Mouse (Mus musculus) neural tube, embryonic 15.5 days (tissue): Measurements from ENCODE around the gene Ugcg. TPM values are rescaled to one million over a fixed set of nuclear protein-coding genes. Genes with fewer than 3 reads are reported as not detected.
"Not testable (repeated sequence)": the region's sequence is repeated elsewhere in the genome, so short reads cannot be mapped to it uniquely, and the experiment has no call there.

ENCODE experiments used
- ATAC-seq: fragments of 200-750 bp; cut with Nextera tagmentation; 2 replicates; pipeline ENCODE4 v1.8.0; 2017; ENCODE audit warnings: mild to moderate bottlenecking, moderate TSS enrichment, moderate library complexity; ENCODE audit not compliant: low FRiP score
- H3K27ac ChIP-seq: fragments of 300-500 bp; sonication (generic); replicated peaks from 2 replicates; pipeline ENCODE4 v1.5.1; 2015; ENCODE audit warnings: mild to moderate bottlenecking, inconsistent platforms
- H3K27me3 ChIP-seq: fragments of 300-500 bp; sonication (generic); replicated peaks from 2 replicates; pipeline ENCODE4 v1.6.1; 2015; ENCODE audit warnings: inconsistent platforms
- H3K36me3 ChIP-seq: fragments of 300-500 bp; sonication (generic); 2 replicates; pipeline ENCODE4 v1.6.1; 2015; ENCODE audit warnings: inconsistent platforms
- H3K4me1 ChIP-seq: fragments of 300-500 bp; sonication (generic); 2 replicates; pipeline ENCODE4 v1.6.1; 2015; ENCODE audit warnings: inconsistent platforms
- H3K4me2 ChIP-seq: fragments of 300-500 bp; sonication (generic); 2 replicates; pipeline ENCODE4 v1.6.1; 2015; ENCODE audit warnings: inconsistent platforms, mild to moderate bottlenecking, moderate library complexity
- H3K4me3 ChIP-seq: fragments of 300-500 bp; sonication (generic); replicated peaks from 2 replicates; pipeline ENCODE4 v1.5.1; 2015; ENCODE audit warnings: mild to moderate bottlenecking, inconsistent platforms
- H3K9ac ChIP-seq: fragments of 300-500 bp; sonication (generic); replicated peaks from 2 replicates; pipeline ENCODE4 v1.6.1; 2015; ENCODE audit warnings: mild to moderate bottlenecking, inconsistent platforms
- H3K9me3 ChIP-seq: fragments of 300-500 bp; sonication (generic); replicated peaks from 2 replicates; pipeline ENCODE4 v1.6.1; 2016; ENCODE audit warnings: inconsistent platforms
- WGBS: fragments of 180-500 bp; shearing (Covaris S2); methylation state at CpG from one replicate; pipeline ENCODE4 v1.1.7; 2015; ENCODE audit warnings: mixed read lengths; 5-methylcytosine and 5-hydroxymethylcytosine counted together
- polyA plus RNA-seq: library from polyadenylated mRNA; unstranded; fragments of >200 nt; fragmentation: Nextera tagmentation; extraction: Ambion mirVana; gene quantifications from 2 replicates; pipeline ENCODE4 v1.2.1, GENCODE M21; 2015

Ugcg gene
- polyA plus RNA-seq, 1 experiment from 2014 or later, result 16.7 TPM

- 77% methylated on average over 1 of the region's 1 CpGs for WGBS
- no peaks in the 10 kb centered on the region for H3K9me3 ChIP-seq
- H3K27ac ChIP-seq, result no peak overlapping the region
- H3K4me2 ChIP-seq, result no peak overlapping the region
- H3K4me1 ChIP-seq, result no peaks in the 10 kb centered on the region
- H3K27me3 ChIP-seq, result no peaks in the 10 kb centered on the region
- no peak overlapping the region for H3K9ac ChIP-seq
- no peak overlapping the region for H3K4me3 ChIP-seq
- no peak for ATAC-seq
- H3K36me3 ChIP-seq, result no peaks in the 10 kb centered on the region
Observed at GRCm38 (mm10) chr4:59247545-59247944, 58.5 kb downstream of the Ugcg start.

- H3K9ac ChIP-seq, result no peak overlapping the region
- H3K27me3 ChIP-seq, result no peaks in the 10 kb centered on the region
- no peaks in the 10 kb centered on the region for H3K9me3 ChIP-seq
- no peaks in the 10 kb centered on the region for H3K4me1 ChIP-seq
- no peak overlapping the region for H3K4me3 ChIP-seq
- H3K36me3 ChIP-seq, result no peaks in the 10 kb centered on the region
- H3K4me2 ChIP-seq, result no peak overlapping the region
- no peak for ATAC-seq
- no peak overlapping the region for H3K27ac ChIP-seq
Observed at GRCm38 (mm10) chr4:59248035-59248434, 59.0 kb downstream of the Ugcg start.

- 91% methylated on average over 6 of the region's 6 CpGs for WGBS
- Histone ChIP-seq H3K27ac (no peak overlapping the region), H3K4me1 (no peaks in the 10 kb centered on the region), H3K4me2 (no peak overlapping the region), H3K4me3 (no peak overlapping the region), H3K9ac (no peak overlapping the region), H3K27me3 (no peaks in the 10 kb centered on the region), H3K9me3 (no peaks in the 10 kb centered on the region), H3K36me3 (no peaks in the 10 kb centered on the region)
- no peak for ATAC-seq
Observed at GRCm38 (mm10) chr4:59252386-59253054, 63.5 kb downstream of the Ugcg start.

GRCm38 (mm10) chr4:59253055-59253434 is 64.0 kb downstream of the Ugcg start:
- ATAC-seq, result no peak
- H3K9ac ChIP-seq, result no peak overlapping the region
- 86% methylated on average over 5 of the region's 5 CpGs for WGBS
- H3K9me3 ChIP-seq, result no peaks in the 10 kb centered on the region
- H3K27me3 ChIP-seq, result no peaks in the 10 kb centered on the region
- no peak overlapping the region for H3K27ac ChIP-seq
- H3K4me1 ChIP-seq, result no peaks in the 10 kb centered on the region
- no peak overlapping the region for H3K4me3 ChIP-seq
- no peaks in the 10 kb centered on the region for H3K36me3 ChIP-seq
- no peak overlapping the region for H3K4me2 ChIP-seq

GRCm38 (mm10) chr4:59254397-59254796 is 65.3 kb downstream of the Ugcg start:
- H3K4me2 ChIP-seq, result no peak overlapping the region
- no peak overlapping the region for H3K9ac ChIP-seq
- no peak for ATAC-seq
- no peaks in the 10 kb centered on the region for H3K4me1 ChIP-seq
- no peaks in the 10 kb centered on the region for H3K9me3 ChIP-seq
- H3K4me3 ChIP-seq, result no peak overlapping the region
- H3K36me3 ChIP-seq, result no peaks in the 10 kb centered on the region
- WGBS, result 91% methylated on average over 6 of the region's 6 CpGs
- H3K27me3 ChIP-seq, result no peaks in the 10 kb centered on the region
- no peak overlapping the region for H3K27ac ChIP-seq

- H3K4me2 ChIP-seq, result no peak overlapping the region
- no peak for ATAC-seq
- no peak overlapping the region for H3K9ac ChIP-seq
- H3K27me3 ChIP-seq, result no peaks in the 10 kb centered on the region
- no peaks in the 10 kb centered on the region for H3K36me3 ChIP-seq
- WGBS, result 77% methylated on average over 5 of the region's 5 CpGs
- no peaks in the 10 kb centered on the region for H3K4me1 ChIP-seq
- no peak overlapping the region for H3K4me3 ChIP-seq
- H3K9me3 ChIP-seq, result no peaks in the 10 kb centered on the region
- H3K27ac ChIP-seq, result no peak overlapping the region
Observed at GRCm38 (mm10) chr4:59255988-59256387, 66.9 kb downstream of the Ugcg start.

GRCm38 (mm10) chr4:59257866-59258265 is 68.8 kb downstream of the Ugcg start:
- ATAC-seq, result no peak

GRCm38 (mm10) chr4:59258771-59259170 is 69.7 kb downstream of the Ugcg start:
- WGBS, result 84% methylated on average over 2 of the region's 2 CpGs
- no peak overlapping the region for H3K9ac ChIP-seq
- H3K4me3 ChIP-seq, result no peak overlapping the region
- no peak overlapping the region for H3K27ac ChIP-seq
- no peak for ATAC-seq
- no peaks in the 10 kb centered on the region for H3K4me1 ChIP-seq
- no peaks in the 10 kb centered on the region for H3K9me3 ChIP-seq
- no peak overlapping the region for H3K4me2 ChIP-seq
- H3K36me3 ChIP-seq, result no peaks in the 10 kb centered on the region
- no peaks in the 10 kb centered on the region for H3K27me3 ChIP-seq

More at GRCm38 (mm10) chr4:59257866-59258265, 68.8 kb downstream of the Ugcg start:
- Histone ChIP-seq H3K4me3 (no peak overlapping the region), H3K4me2 (no peak overlapping the region), H3K9ac (no peak overlapping the region), H3K9me3 (no peaks in the 10 kb centered on the region), H3K4me1 (no peaks in the 10 kb centered on the region), H3K36me3 (no peaks in the 10 kb centered on the region), H3K27me3 (no peaks in the 10 kb centered on the region), H3K27ac (no peak overlapping the region)
- WGBS, result 37% methylated on average over 3 of the region's 3 CpGs

GRCm38 (mm10) chr4:59259806-59260205 is 70.7 kb downstream of the Ugcg start:
- Histone ChIP-seq H3K4me3 (no peak overlapping the region), H3K9me3 (no peaks in the 10 kb centered on the region), H3K4me2 (no peak overlapping the region), H3K9ac (no peak overlapping the region), H3K36me3 (no peaks in the 10 kb centered on the region), H3K27ac (no peak overlapping the region), H3K4me1 (no peaks in the 10 kb centered on the region), H3K27me3 (no peaks in the 10 kb centered on the region)
- WGBS, result 96% methylated on average over 1 of the region's 1 CpGs
- no peak for ATAC-seq

GRCm38 (mm10) chr4:59260871-59261515 is 71.9 kb downstream of the Ugcg start:
- ATAC-seq, result no peak
- WGBS, result 90% methylated on average over 13 of the region's 13 CpGs
- Histone ChIP-seq H3K4me1 (no peaks in the 10 kb centered on the region), H3K36me3 (no peaks in the 10 kb centered on the region), H3K9me3 (no peaks in the 10 kb centered on the region), H3K4me2 (no peak overlapping the region), H3K27me3 (no peaks in the 10 kb centered on the region), H3K27ac (no peak overlapping the region), H3K4me3 (no peak overlapping the region), H3K9ac (no peak overlapping the region)

- not testable (repeated sequence) for H3K27me3 ChIP-seq, H3K9ac ChIP-seq, H3K4me2 ChIP-seq, H3K27ac ChIP-seq, H3K9me3 ChIP-seq, ATAC-seq, H3K4me1 ChIP-seq, H3K36me3 ChIP-seq, H3K4me3 ChIP-seq
- WGBS, result 90% methylated on average over 5 of the region's 10 CpGs
Observed at GRCm38 (mm10) chr4:59261582-59261981, 72.5 kb downstream of the Ugcg start.

GRCm38 (mm10) chr4:59262156-59262555 is 73.1 kb downstream of the Ugcg start:
- Histone ChIP-seq H3K4me2 (no peak overlapping the region), H3K4me1 (no peaks in the 10 kb centered on the region), H3K4me3 (no peak overlapping the region), H3K9ac (no peak overlapping the region), H3K27me3 (no peaks in the 10 kb centered on the region), H3K27ac (no peak overlapping the region), H3K36me3 (no peaks in the 10 kb centered on the region), H3K9me3 (no peaks in the 10 kb centered on the region)
- no peak for ATAC-seq
- 78% methylated on average over 6 of the region's 6 CpGs for WGBS
